Mouse (Mus musculus): ENCODE measurements around the gene Mtrr.
A peak's percentile ranks its signal among the peaks of the same experiment; 100 is the strongest.

The Mtrr gene

DNA sequence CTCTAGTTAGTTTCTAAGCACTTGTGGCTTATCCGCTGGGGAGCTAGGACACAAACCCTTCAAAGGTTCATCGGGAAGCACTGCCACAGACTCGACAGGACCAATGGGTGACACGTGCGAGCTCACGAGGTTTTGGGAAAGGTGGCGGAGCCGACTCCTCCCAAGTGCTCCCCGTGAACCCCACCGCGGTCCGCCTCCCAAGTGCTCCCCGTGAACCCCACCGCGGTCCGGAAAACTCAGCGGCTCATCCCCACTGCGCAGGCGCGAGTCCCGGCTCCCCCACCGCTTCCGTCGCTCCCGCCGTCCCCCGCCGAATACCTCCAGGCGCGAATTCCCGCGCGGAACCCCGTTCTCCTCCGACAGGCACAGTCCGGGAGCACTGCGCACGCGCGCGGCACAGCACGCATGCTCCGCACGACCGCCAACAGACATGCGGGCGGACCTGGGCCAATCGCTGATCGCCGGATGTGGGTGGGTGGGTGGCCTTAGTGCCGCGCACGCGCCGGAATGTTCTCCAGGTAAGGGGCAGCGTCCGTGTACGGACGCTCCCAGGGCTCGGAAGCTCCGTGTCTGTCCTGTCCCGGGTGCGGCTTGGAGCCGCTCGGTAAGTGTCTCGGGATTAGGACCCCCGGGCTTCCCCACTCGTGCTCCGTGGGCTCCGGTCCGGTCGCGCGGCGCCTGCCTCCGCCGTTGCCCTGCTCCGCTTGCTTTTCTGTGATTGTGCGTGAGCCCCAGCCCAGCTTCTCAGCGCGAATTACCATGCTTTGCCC, at the start of gene Mtrr, which contains the start of gene Fastkd3:
Gene Mtrr (minus strand): TSS at position 403 of the 770 bp plus-strand sequence.
Gene Fastkd3 (plus strand): TSS at position 488 of the 770 bp plus-strand sequence.
- peak; percentile 94 for DNase-seq (ENCODE audit: low spot score)

GRCm38 (mm10) chr13:68627041-68627440, 45.1 kb upstream of the Mtrr start:
- DNase-seq (ENCODE audit: low spot score): no peak

- no peak for DNase-seq (ENCODE audit: low spot score)
These were observed 40.8 kb upstream of the Mtrr start for GRCm38 (mm10) chr13:68622792-68623191.

- no peak for DNase-seq (ENCODE audit: low spot score)
These were observed 25.9 kb upstream of the Mtrr start for GRCm38 (mm10) chr13:68607652-68608405.

DNA sequence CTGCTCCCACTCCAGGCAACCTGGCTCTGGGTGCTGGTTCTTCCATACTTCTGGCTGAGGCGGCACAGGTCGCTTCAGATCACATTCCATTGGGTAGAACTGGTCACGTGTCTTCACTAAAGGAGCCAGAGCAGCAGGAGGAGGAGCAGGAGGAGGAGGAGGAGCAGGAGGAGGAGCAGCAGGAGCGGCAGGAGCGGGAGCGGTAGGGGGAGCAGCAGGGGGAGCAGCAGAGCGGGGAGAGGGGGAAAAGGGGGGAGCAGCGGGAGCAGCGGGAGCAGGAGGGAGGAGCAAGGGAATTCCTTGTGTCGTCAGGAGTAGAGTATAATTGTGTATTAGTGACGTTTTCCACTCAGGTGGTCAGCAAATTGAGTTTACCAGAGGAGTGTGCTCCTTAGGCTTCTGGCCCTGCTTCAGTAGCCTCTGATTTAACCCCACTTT, 23.8 kb upstream of the Mtrr start:
- DNase-seq (ENCODE audit: low spot score): no peak

DNA sequence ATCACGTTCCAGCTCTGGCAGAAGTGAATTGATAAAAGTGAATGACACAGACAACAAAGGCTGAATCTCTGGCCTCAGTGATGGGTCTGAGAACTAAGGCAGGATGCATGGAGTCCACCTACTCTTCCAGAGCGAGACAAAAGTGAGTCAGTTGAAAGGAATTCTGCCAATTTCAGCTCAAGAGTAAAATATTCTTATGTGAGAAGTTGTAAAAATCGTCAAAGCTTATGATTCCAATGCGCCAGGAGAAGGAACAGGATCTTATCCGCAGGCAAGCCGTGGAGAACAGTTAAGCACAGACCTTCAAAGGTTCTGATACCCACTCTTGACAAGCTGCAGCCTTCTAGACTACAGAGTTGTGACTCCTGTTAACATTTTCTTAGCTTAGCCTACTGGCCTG, 21.1 kb upstream of the Mtrr start:
- no peak for DNase-seq (ENCODE audit: low spot score)

DNA sequence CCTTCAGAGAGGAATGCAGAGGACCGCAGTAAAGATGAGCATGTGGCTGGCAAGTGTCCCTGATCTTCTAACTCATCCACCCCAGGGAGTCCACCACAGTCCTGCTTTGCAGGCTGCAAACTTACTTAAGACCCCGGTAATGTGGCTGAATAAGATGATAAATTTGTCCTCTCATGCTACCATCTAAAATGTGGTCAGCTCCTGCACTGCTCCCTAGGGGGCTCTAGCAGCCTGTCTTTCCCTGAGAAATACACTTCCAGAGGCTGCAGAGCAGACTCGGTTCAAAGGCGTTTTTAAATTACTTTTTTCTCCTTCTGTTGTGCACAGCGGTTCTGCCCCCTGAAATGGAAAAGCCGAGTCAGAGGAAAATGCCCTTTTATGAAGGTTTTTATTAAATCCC, 19.2 kb upstream of the Mtrr start:
- DNase-seq (ENCODE audit: low spot score): no peak

DNA sequence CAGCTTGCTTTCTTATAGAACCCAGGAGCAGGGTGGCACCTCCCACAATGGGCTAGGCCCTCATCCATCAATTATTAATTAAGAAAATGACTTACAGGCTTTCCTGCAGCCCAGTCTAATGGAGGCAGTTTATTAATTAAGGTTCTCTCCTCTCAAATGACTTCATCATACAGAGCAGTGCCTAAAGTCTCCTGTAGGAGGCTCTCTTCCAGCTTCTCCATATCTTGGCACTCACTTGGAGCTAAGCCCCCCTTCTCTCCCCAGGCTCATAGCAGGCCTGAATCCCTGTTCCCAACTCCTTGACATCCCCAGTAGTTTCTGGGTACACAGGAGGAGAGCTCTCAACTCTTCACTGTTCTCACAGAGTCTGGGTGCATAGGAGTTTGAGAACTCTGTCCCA, 17.0 kb upstream of the Mtrr start:
- DNase-seq (ENCODE audit: low spot score): no peak

DNA sequence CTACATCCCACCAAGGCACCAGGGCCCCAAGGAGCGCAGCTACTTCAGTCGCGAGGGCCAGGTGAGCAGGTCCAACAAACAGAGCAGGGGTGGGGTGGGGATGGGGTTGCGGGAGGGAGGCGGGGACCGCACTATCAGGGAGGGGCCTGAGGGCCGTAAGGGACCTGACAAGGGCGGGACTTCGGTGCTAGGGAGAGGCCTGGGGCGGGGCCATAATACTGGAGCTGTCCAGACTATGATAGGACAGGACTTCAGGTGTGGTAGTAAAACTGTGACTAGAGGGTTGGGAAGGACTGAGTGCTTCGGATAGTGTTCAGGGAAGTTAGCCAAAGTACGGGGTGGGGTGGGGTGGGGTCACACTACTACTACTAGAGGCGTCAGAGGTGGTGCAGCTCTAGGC, 15.7 kb upstream of the Mtrr start:
- DNase-seq (ENCODE audit: low spot score): no peak

DNA sequence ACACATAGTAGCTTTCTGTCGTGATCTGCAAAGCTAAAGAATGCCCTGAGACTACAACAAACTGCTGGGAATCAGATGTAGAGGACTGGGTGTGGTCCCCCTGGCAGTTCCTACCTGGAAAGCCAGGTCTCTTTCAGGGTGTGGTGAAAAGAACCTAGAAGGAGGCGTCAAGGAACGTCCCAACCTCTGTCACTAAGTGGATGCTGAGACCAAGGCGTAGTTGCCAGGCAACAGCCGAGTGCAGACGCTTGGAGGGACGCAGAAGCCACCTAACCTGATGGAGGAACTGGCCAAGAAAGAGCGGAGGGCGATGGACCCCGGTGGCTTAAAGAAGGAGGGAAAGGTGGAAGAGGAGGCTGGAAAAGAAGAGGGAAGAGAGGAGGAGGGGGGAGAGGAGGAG, 15.2 kb upstream of the Mtrr start, which contains the start of gene 1700001L19Rik:
Gene 1700001L19Rik (plus strand): TSS at position 223 of the 400 bp plus-strand sequence.
- DNase-seq (ENCODE audit: low spot score): no peak

DNA sequence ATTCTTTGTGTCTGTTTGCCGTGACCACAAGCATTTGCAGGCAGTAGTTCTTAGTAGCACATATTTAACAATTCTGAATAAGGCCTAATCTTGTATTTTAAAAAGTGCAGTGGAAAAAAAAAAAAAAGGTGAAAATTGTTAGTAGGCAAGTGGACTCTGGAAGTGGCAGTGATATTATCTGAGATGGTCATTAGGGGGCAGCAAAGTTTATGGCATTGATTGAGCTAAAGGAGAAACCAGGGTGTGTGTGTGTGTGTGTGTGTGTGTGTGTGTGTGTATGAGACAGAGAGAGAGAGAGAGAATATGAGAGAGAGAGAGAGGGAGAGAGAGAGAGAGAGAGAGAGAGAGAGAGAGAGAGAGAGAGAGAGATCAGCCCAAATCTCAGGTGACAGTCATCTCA, 11.8 kb upstream of the Mtrr start:
- DNase-seq (ENCODE audit: low spot score): no peak

GRCm38 (mm10) chr13:68588352-68588751, 6.4 kb upstream of the Mtrr start:
- DNase-seq (ENCODE audit: low spot score): no peak

GRCm38 (mm10) chr13:68585441-68585840, 3.5 kb upstream of the Mtrr start:
- no peak for DNase-seq (ENCODE audit: low spot score)

- DNase-seq (ENCODE audit: low spot score): no peak
These were observed 2.0 kb upstream of the Mtrr start for GRCm38 (mm10) chr13:68583961-68584360.

DNA sequence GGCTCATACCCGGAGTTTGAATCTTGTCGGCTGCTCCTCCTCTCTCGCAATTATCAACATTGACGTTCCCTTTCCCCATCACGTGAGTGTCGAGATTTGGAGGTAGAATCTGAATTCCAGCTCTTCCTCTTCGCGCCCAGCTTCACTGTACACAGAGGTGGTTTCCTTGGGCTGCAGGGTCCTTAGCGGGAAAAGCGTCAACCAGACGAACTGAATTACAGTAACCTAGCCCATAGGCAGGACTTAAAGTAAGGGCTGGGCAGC, 500 bp upstream of the Mtrr start:
- peak; percentile 20 for DNase-seq (ENCODE audit: low spot score)

GRCm38 (mm10) chr13:68581086-68581740, 736 bp downstream of the Mtrr start:
- DNase-seq (ENCODE audit: low spot score): peak; percentile 27

GRCm38 (mm10) chr13:68577945-68578344, 4.0 kb downstream of the Mtrr start:
- no peak for DNase-seq (ENCODE audit: low spot score)

DNA sequence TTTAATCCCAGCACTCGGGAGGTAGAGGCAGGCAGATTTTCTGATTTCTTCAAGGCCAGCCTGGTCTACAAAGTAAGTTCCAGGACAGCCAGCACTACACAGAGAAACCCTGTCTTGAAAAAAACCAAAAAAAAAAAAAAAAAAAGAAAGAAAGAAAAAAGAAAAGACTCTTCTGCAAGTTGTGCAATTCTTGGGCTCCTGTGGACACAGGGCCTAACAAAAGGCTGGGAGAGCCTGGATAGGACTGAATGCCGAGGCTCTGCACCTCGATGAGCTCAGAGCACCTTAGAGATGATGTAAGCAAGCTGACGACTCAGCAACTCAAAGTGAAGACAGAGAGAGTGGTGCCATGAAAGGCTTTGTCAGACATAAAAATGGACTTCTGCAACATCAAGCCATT, 7.6 kb downstream of the Mtrr start:
- no peak for DNase-seq (ENCODE audit: low spot score)

DNA sequence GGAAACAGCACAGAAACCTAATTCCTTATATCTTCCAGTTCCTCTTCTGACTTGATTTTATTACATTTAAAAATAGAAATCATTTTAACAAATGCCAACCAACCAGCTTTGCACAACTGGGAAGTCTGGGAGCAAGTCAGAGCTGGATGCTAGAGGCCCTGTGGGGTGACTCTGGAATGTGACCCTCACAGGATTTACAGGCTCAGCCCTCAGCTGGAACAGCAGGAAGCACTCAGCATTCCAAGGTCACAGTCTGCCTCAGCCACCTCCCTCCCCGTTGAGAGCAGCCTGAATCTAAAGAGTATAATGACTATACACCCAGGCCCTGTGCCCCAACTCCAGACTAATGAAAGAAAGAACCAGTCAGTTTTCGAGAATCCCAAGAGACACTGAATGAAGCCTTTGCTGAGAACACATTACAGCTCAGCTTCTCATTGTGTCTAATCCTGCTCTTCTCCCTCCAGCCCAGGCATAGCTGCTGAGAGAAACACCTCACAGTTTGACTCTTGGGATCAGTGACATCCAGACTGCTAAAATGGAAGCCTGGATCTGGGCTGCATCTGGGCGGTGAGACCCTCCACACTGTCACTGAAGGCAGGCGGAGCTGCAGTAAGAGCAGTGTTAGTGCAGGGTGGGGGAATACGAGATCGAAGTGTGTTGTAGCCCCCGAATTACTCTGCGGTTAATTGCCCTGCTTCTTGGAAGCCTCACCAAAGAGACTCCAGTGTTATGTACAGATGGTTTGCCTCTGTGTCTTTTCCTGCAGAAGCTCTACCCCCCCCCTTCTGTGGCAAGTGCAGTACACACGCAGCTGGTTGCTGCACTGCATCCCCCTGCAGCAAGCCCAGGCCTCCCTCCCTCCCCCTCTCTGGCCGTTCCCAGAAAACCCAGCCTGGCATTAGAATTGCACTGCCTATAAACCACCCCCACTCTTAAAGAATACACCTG, 8.7 kb downstream of the Mtrr start:
- no peak for DNase-seq (ENCODE audit: low spot score)

DNA sequence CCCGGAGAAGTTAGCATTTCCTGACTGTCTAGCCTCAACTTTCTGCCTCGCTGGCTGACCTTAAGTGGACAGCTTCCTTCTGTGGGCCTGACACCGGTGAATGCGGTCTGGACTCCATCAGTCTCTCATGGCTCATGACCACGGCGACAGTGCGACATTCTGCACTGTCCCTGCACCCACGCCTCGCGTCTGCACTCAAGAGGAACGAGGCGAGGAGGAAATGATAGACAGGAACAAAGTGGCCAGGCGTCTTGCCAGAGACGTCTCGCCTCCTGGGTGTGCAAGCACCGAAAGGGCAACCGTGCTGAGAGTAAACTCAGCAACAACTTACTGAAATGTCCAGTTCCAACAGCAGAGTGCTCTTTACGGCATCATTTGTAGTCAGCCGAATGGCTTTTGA, 9.7 kb downstream of the Mtrr start:
- no peak for DNase-seq (ENCODE audit: low spot score)

DNA sequence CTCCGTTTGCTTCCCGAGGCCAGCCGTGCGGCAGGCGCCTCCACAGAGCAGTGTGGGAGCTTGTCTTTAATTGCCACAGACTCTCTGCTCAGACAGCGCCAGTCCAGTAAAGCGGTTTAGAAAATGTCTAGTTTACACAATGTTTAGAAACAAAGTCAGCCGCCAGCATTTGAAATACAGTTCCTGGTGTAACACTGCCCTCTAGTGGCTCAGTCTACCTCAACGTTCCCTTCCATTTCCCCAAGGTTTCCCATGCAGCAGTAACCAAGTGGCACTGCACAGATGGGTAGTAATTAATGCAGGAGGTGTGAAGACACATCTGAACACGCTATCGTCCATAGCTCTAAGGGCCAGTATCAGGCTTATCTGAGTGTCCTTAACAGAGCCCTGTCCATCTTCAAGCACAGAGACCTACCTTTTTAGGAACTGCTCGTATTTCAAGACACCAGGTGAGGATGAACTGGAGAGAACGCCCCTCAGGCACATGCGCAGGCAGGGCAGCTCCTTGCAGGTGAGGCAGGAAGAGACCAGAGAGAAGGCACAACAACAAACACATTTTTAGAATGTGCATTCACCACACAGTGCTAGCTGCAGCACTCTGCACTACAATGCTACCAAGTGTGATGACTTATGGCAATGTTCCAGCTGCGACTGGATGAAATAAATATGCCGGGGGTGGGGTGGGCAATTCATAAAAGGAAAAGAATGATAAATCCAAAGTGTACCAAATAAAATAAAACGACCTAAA, 12.2 kb downstream of the Mtrr start:
- peak; percentile 8 for DNase-seq (ENCODE audit: low spot score)
